1 mouse cellular context compared by ENCODE assay signal in the genomic region with DNA sequence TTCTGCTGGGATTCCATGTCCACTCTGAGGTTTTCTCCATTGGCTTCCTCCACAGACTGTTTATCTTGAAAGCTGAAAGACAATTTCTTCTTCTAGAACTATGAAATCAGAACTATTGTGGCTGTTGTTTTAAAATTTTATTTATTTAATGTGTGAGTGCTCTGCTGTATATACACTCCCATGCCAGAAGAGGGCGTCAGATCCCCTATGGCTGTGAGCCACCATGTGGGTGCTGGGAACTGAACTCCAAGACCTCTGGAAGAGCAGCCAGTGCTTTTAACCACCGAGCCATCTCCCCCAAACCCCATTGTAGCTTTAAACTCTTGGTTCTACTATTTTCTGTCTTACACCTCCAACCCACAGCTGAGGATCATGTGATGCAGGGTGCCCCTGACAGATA.
TF ChIP-seq lines count a peak whose summit lies in the region.

No protein-coding gene starts in this region.

TF ChIP-seq in MEL, 35 proteins besides CTCF, POLR2A, EP300 and RAD21 (continued from another document):
- TF ChIP-seq TCF12 (IDR thresholded peaks at IDR 0.05; ENCODE audit: low read depth, low read length) (no peak), HCFC1 (IDR thresholded peaks at IDR 0.05; ENCODE audit: low read depth, low read length) (no peak), RCOR1 (IDR thresholded peaks at IDR 0.05; ENCODE audit: low read depth, low read length) (no peak), ZC3H11A (IDR thresholded peaks at IDR 0.05; ENCODE audit: low read depth, low read length) (no peak), ZMIZ1 (IDR thresholded peaks at IDR 0.05; ENCODE audit: low read depth, low read length) (no peak), POLR2AphosphoS5 (IDR thresholded peaks at IDR 0.05; ENCODE audit: borderline replicate concordance, low read depth, low read length) (no peak), TBP (IDR thresholded peaks at IDR 0.05; ENCODE audit: low read depth, low read length) (no peak), GATA1 (IDR thresholded peaks at IDR 0.05; ENCODE audit: low read depth, low read length) (no peak), BHLHE40 (IDR thresholded peaks at IDR 0.05; ENCODE audit: borderline replicate concordance, low read depth, low read length) (no peak), MAFK (IDR thresholded peaks at IDR 0.05; ENCODE audit: borderline replicate concordance, low read depth, low read length) (no peak), ZNF384 (IDR thresholded peaks at IDR 0.05; ENCODE audit: low read depth, low read length) (0 out of 2 replicates have a peak, but pooled peaks have one; percentile 26), MYB (IDR thresholded peaks at IDR 0.05; ENCODE audit: low read depth, low read length) (no peak), NRF1 (IDR thresholded peaks at IDR 0.05; ENCODE audit: insufficient read depth, low read depth, low read length, poor library complexity, severe bottlenecking) (no peak), CHD2 (IDR thresholded peaks at IDR 0.05; ENCODE audit: low read length) (no peak), SMC3 (IDR thresholded peaks at IDR 0.05; ENCODE audit: low read depth, low read length) (peak; percentile 47), MYC (IDR thresholded peaks at IDR 0.05; ENCODE audit: low read depth, low read length) (0 out of 2 replicates have a peak, but pooled peaks have one; percentile 60), USF1 (IDR thresholded peaks at IDR 0.05; ENCODE audit: low read depth, low read length) (no peak), CHD1 (IDR thresholded peaks at IDR 0.05; ENCODE audit: low read depth, low read length) (no peak), TAL1 (IDR thresholded peaks at IDR 0.05; ENCODE audit: low read length) (no peak), POLR2AphosphoS2 (IDR thresholded peaks at IDR 0.05; ENCODE audit: low read length) (no peak), E2F4 (IDR thresholded peaks at IDR 0.05; ENCODE audit: borderline replicate concordance, low read depth, low read length) (no peak), ETS1 (IDR thresholded peaks at IDR 0.05; ENCODE audit: low read depth, low read length) (no peak)
